ENCODE assay signal across 20 mouse cellular contexts in the genomic region with DNA sequence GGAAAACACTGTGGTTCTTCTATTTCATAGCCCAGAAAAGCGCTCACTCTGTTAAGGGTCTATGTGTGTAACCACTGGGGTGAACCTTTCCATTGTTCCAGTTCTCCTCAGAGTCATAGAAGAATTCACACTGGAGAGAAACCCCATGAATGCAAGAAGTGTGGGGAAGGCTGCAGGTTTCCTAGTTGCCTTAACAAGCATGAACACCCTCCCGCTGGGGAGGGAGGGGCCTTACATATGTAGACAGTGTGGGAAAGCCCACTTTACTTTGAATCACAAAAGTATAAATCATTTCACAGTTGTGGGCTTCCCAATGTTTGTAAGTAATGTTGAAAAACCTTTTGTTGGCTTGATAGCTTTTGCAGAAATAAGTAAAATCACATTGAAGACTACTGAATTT. TPM values are rescaled to one million over a fixed set of nuclear protein-coding genes. Genes with fewer than 3 reads are reported as not detected.
DNase-seq lines count a peak whose midpoint lies in the region; ATAC-seq and TF ChIP-seq lines count a peak whose summit lies in the region.
"Had no signal": no experiment of that assay in that cellular context is flagged by ENCODE, and none has a peak within 500 bp of the region (broad histone marks: within the 10 kb centered on the region; RNA-seq: fewer than 3 reads in every experiment).

No protein-coding gene starts in this region.

- TF ChIP-seq CTCF in left cerebral cortex, adult 2 months (IDR thresholded peaks at IDR 0.05), result no peak

- no peak overlapping the region for H3K4me2 ChIP-seq in neural tube, embryonic 15.5 days
- H3K4me2 ChIP-seq: embryonic facial prominence, embryonic 12.5 days; hindbrain, embryonic 15.5 days had no signal

- no peak overlapping the region for H3K27ac ChIP-seq in neural tube, embryonic 15.5 days (replicated peaks)
- no peak overlapping the region for H3K27ac ChIP-seq in left cerebral cortex, adult 2 months
- H3K27ac ChIP-seq: embryonic facial prominence, embryonic 12.5 days; hindbrain, embryonic 15.5 days had no signal

- intact Hi-C loops in left cerebral cortex, adult 2 months (cut with DNase I), result no loop called here

- 24% methylated on average over 2 of the region's 2 CpGs for WGBS in neural tube, embryonic 15.5 days

- no peak overlapping the region for H3K9ac ChIP-seq in neural tube, embryonic 15.5 days (replicated peaks)
- H3K9ac ChIP-seq: embryonic facial prominence, embryonic 12.5 days; hindbrain, embryonic 15.5 days had no signal

- no peak overlapping the region for H3K4me3 ChIP-seq in neural tube, embryonic 15.5 days (replicated peaks)
- no peak overlapping the region for H3K4me3 ChIP-seq in left cerebral cortex, adult 2 months
- H3K4me3 ChIP-seq: embryonic facial prominence, embryonic 12.5 days; hindbrain, embryonic 15.5 days had no signal

- H3K9me3 ChIP-seq in neural tube, embryonic 15.5 days (replicated peaks), result no peaks in the 10 kb centered on the region
- H3K9me3 ChIP-seq: embryonic facial prominence, embryonic 12.5 days; hindbrain, embryonic 15.5 days had no signal

- H3K4me1 ChIP-seq in neural tube, embryonic 15.5 days, result 0 out of 2 replicates have a peak, but pooled peaks cover 3% of the 10 kb centered on the region
- H3K4me1 ChIP-seq: hindbrain, embryonic 15.5 days had no signal

- DNase-seq in neural tube, embryonic 10.5 days (ENCODE audit: extremely low spot score, low spot score), result peak; percentile 17
- peak; percentile 17 for DNase-seq in embryo, embryonic 10 days (ENCODE audit: low spot score)
- peak; percentile 56 for DNase-seq in mesoderm, embryonic 11.5 days (ENCODE audit: low read depth, low spot score)
- no peak for DNase-seq in urinary bladder, postnatal 14 days (ENCODE audit: low spot score)
- no peak for DNase-seq in left cerebral cortex, adult 9 months (ENCODE audit: low spot score in 2 of 2)
- no peak for DNase-seq in left cerebral cortex, adult 2 months (ENCODE audit: extremely low spot score in 1 of 2, low spot score in 2 of 2)
- DNase-seq: adrenal gland, postnatal 10 days; cerebellum, adult 11-12 months; cerebellum, adult 9-10 months; cerebellum, postnatal 25 days; gastrocnemius, postnatal 10 days; heart, postnatal 10 days; heart, postnatal 4 days had no signal

- H3K36me3 ChIP-seq in neural tube, embryonic 15.5 days, result no peaks in the 10 kb centered on the region
- H3K36me3 ChIP-seq: embryonic facial prominence, embryonic 12.5 days; hindbrain, embryonic 15.5 days had no signal

- no peak for ATAC-seq in neural tube, embryonic 15.5 days (ENCODE audit: low FRiP score)
- ATAC-seq: forebrain, embryonic 16.5 days; inflammation-experienced regulatory T-cells, adult 6 months; intestine, postnatal 0 days had no signal

- H3K27me3 ChIP-seq in neural tube, embryonic 15.5 days (replicated peaks), result no peaks in the 10 kb centered on the region
- H3K27me3 ChIP-seq: CH12.LX; embryonic facial prominence, embryonic 12.5 days; hindbrain, embryonic 15.5 days had no signal

RNA-seq across cellular contexts. Expression of a gene that starts 11.3 kb away (rescaled TPM):
- polyA plus RNA-seq in neural tube, embryonic 15.5 days (2015; fragmentation: Nextera tagmentation; extraction: Ambion mirVana), result 16.4 and 18.0 TPM in 2 replicates
- total RNA-seq in left cerebral cortex, adult 2 months (2021), result 10 to 100 TPM; 28.4 to 31.1 TPM

RNA-seq across cellular contexts. Expression of a gene that starts 31.7 kb away (rescaled TPM):
- 42.8 and 49.6 TPM in 2 replicates for polyA plus RNA-seq in neural tube, embryonic 15.5 days (2015; fragmentation: Nextera tagmentation; extraction: Ambion mirVana)
- total RNA-seq in left cerebral cortex, adult 2 months (2021), result 1 to 10 TPM; 6.3 to 6.5 TPM

RNA-seq across cellular contexts. Expression of a gene that starts 50.1 kb away (rescaled TPM):
- polyA plus RNA-seq in neural tube, embryonic 15.5 days (2015; fragmentation: Nextera tagmentation; extraction: Ambion mirVana), result 7.7 and 8.8 TPM in 2 replicates
- total RNA-seq in left cerebral cortex, adult 2 months (2021), result 10 to 100 TPM in 1 of 2 experiments, 1 to 10 TPM in 1; 9.9 to 10.1 TPM

RNA-seq across cellular contexts. Expression of a gene that starts 53.3 kb away (rescaled TPM):
- polyA plus RNA-seq in neural tube, embryonic 15.5 days (2015; fragmentation: Nextera tagmentation; extraction: Ambion mirVana), result 35.2 and 37.6 TPM in 2 replicates
- total RNA-seq in left cerebral cortex, adult 2 months (2021), result 10 to 100 TPM; 82.0 to 84.9 TPM

Comparison
In these comparisons a context has a peak if more than half of its experiments do, and no peak if none do; other contexts are left out.
1. DNase-seq: peak in neural tube, embryonic 10.5 days (single experiment), embryo, embryonic 10 days (single experiment) and mesoderm, embryonic 11.5 days (single experiment); none in urinary bladder, postnatal 14 days (single experiment), left cerebral cortex, adult 9 months (0 of 2) and left cerebral cortex, adult 2 months (0 of 2).